Mouse (Mus musculus): ENCODE measurements at regions not wholly inside any gene's neighbourhood (a gene's known extent, or its start where the extent isn't known, plus 50 kb on each side); places are given as distances from the start of the nearest gene placed in this dataset.

DNA sequence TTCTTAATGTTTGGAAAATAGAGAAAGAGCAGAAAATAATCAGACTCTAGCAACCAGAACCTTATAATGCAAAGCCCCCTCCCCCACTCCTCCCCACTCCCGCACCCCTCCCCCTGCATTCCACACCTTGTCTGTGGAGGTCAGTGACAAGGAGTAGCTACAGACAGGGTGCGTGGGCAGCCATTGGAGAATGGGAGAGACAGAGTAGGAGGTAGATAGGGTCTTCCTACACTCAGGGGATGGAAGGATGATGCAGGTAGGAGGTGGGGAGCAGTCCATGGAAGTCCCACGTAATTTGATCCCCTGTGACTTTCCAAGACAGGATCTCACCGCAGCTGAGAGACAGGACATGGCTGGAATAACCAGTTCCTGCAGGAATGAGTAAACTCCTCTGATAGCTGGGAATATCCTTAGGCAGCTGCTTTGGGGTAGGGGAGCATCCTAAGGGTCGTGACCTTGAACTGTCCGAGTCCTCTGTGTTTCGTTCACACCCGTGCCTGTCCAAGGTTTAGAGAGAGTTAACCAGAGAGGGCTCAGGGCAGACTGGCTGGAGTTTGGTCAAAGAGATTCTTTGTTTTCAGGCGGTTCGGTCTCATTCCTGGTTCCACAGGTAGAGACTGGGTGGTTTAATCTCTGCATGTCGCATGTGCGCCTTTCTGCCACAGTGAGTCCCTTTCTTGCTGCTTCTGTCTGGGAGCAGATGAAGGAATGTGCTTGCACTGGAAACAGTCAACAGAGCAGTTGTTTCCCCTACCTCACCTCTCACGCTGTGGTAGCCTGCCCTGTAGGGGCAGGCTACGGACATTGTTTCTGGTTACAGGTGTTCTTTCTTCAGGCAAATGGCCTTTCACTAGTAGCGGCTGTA is 54.1 kb upstream of the 1700024P04Rik start:
- 38% methylated on average over 15 of the region's 15 CpGs for WGBS
- ATAC-seq (ENCODE audit: insufficient number of reproducible peaks, low FRiP score) = no peak

DNA sequence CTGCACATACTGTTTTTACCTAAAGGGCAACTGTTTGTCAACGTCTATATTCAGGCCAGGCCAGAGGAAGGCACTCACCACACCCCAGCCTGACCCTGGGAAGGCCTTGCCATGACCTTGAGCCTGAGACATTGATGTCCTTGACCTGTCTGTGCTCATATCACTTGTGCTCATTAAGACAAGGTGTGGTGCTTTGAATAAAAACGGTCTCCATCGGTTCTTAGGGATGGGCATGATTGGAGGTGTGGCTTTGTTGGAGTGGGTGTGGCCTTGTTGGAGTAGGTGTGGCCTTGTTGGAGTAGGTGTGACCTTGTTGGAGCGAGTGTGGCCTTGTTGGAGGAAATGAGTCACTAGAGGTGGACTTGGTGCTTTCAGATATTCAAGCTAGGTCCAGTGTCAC is 52.8 kb upstream of the 1700024P04Rik start:
- no peaks in the 10 kb centered on the region for H3K36me3 ChIP-seq
- WGBS = 85% methylated on average over 4 of the region's 4 CpGs
- peak; percentile 27; the same call in 1 of the 2 replicates for ATAC-seq (ENCODE audit: insufficient number of reproducible peaks, low FRiP score)

More for the DNA sequence above, 54.1 kb upstream of the 1700024P04Rik start:
- Histone ChIP-seq H3K27me3 (replicated peaks) (no peaks in the 10 kb centered on the region), H3K9me3 (replicated peaks) (peaks cover 7% of the 10 kb centered on the region; the same call in 1 of the 2 replicates), H3K4me2 (no peak overlapping the region), H3K4me1 (replicated peaks) (peaks cover 21% of the 10 kb centered on the region), H3K36me3 (no peaks in the 10 kb centered on the region), H3K4me3 (no peak overlapping the region), H3K27ac (ENCODE audit: poor library complexity, severe bottlenecking) (no peak overlapping the region), H3K9ac (no peak overlapping the region)

More for the DNA sequence above, 52.8 kb upstream of the 1700024P04Rik start:
- Histone ChIP-seq H3K9me3 (replicated peaks) (peaks cover 7% of the 10 kb centered on the region; the same call in 1 of the 2 replicates), H3K27me3 (replicated peaks) (0 out of 2 replicates have a peak, but pooled peaks cover 3% of the 10 kb centered on the region), H3K4me1 (replicated peaks) (peaks cover 21% of the 10 kb centered on the region), H3K4me2 (no peak overlapping the region), H3K4me3 (no peak overlapping the region), H3K9ac (no peak overlapping the region), H3K27ac (ENCODE audit: poor library complexity, severe bottlenecking) (no peak overlapping the region)
